Mouse (Mus musculus) adrenal gland, adult (tissue): ENCODE measurements around the gene 4932414N04Rik.
"Not testable (repeated sequence)": the region's sequence is repeated elsewhere in the genome, so short reads cannot be mapped to it uniquely, and the experiment has no call there.

Experiments used
- DNase-seq, 2 experiments: peaks; one replicate each; pipeline ENCODE4 v3.0.0; 2022 to 2023; ENCODE audit warnings: low spot score in 1 of 2; ENCODE audit not compliant: inconsistent age in 2 of 2

4932414N04Rik gene

GRCm38 (mm10) chr2:68656186-68656585 is at the start of gene 4932414N04Rik:
4932414N04Rik (plus strand) TSS chr2:68656486.
- DNase-seq: not testable (repeated sequence)

- no peak for DNase-seq
These were observed 75.9 kb downstream of the 4932414N04Rik start for GRCm38 (mm10) chr2:68732216-68732615.

GRCm38 (mm10) chr2:68739772-68740739 is 83.8 kb downstream of the 4932414N04Rik start:
- DNase-seq: no peak

- peak in 1 of 2 experiments; percentile 35 for DNase-seq
These were observed 88.3 kb downstream of the 4932414N04Rik start for GRCm38 (mm10) chr2:68744599-68744998.

- DNase-seq: no peak
These were observed 99.9 kb downstream of the 4932414N04Rik start for GRCm38 (mm10) chr2:68756179-68756578.

- DNase-seq: peak; percentile 31 to 81
These were observed 100.5 kb downstream of the 4932414N04Rik start for GRCm38 (mm10) chr2:68756793-68757192.

- no peak for DNase-seq
These were observed 109.1 kb downstream of the 4932414N04Rik start for GRCm38 (mm10) chr2:68765371-68765770.

GRCm38 (mm10) chr2:68767186-68767890 is 111.1 kb downstream of the 4932414N04Rik start:
- no peak for DNase-seq

GRCm38 (mm10) chr2:68782268-68783132 is 126.2 kb downstream of the 4932414N04Rik start:
- peak in 1 of 2 experiments; percentile 55 for DNase-seq

GRCm38 (mm10) chr2:68783664-68784063 is 127.4 kb downstream of the 4932414N04Rik start:
- not testable (repeated sequence) for DNase-seq

GRCm38 (mm10) chr2:68784710-68785427 is 128.6 kb downstream of the 4932414N04Rik start:
- peak; percentile 71 to 93 for DNase-seq

GRCm38 (mm10) chr2:68787161-68787675 is 130.9 kb downstream of the 4932414N04Rik start:
- peak in 1 of 2 experiments; percentile 37 for DNase-seq

GRCm38 (mm10) chr2:68792296-68792695 is 136.0 kb downstream of the 4932414N04Rik start:
- DNase-seq: no peak

- DNase-seq: no peak
These were observed 137.2 kb downstream of the 4932414N04Rik start for GRCm38 (mm10) chr2:68793472-68793871.

- DNase-seq: no peak
These were observed 137.9 kb downstream of the 4932414N04Rik start for GRCm38 (mm10) chr2:68794181-68794580.

- no peak for DNase-seq
These were observed 138.3 kb downstream of the 4932414N04Rik start for GRCm38 (mm10) chr2:68794616-68795015.

GRCm38 (mm10) chr2:68796011-68796775 is 139.9 kb downstream of the 4932414N04Rik start:
- peak in 1 of 2 experiments; percentile 78 for DNase-seq

GRCm38 (mm10) chr2:68797106-68797505 is 140.8 kb downstream of the 4932414N04Rik start:
- DNase-seq: no peak
